Mouse (Mus musculus) testis, adult 2 months (tissue): ENCODE data around the gene Kif22. TPM values are rescaled to one million over a fixed set of nuclear protein-coding genes. Genes with fewer than 3 reads are reported as not detected.

Experiments used
- H3K27ac ChIP-seq: fragments of 200-500 bp; 2 replicates; pipeline ENCODE4 v1.5.1; 2012; ENCODE audit warnings: low read depth, low read length; ENCODE audit not compliant: control insufficient read depth, insufficient read depth
- H3K27me3 ChIP-seq: fragments of 200-500 bp; 2 replicates; pipeline ENCODE4 v1.6.1; 2012; ENCODE audit warnings: mild to moderate bottlenecking, low read length, moderate library complexity; ENCODE audit not compliant: control insufficient read depth, insufficient read depth
- H3K36me3 ChIP-seq: fragments of 200-500 bp; 2 replicates; pipeline ENCODE4 v1.6.1; 2012; ENCODE audit warnings: mild to moderate bottlenecking, low read length; ENCODE audit not compliant: control insufficient read depth, insufficient read depth
- H3K4me1 ChIP-seq: fragments of 200-500 bp; 2 replicates; pipeline ENCODE4 v1.6.1; 2012; ENCODE audit warnings: low read length; ENCODE audit not compliant: control insufficient read depth, insufficient read depth
- H3K4me3 ChIP-seq: fragments of 200-500 bp; 2 replicates; pipeline ENCODE4 v1.5.1; 2012; ENCODE audit warnings: low read depth, mild to moderate bottlenecking, low read length, moderate library complexity, mixed read lengths; ENCODE audit not compliant: control insufficient read depth
- CTCF ChIP-seq: fragments of 200-500 bp; IDR thresholded peaks from 2 replicates; pipeline ENCODE4 v1.5.1; 2012; ENCODE audit warnings: low read depth, mild to moderate bottlenecking, inconsistent platforms, low read length, moderate library complexity; ENCODE audit not compliant: control insufficient read depth, insufficient read depth, insufficient replicate concordance
- POLR2A ChIP-seq: fragments of 200-500 bp; IDR thresholded peaks from 2 replicates; pipeline ENCODE4 v1.6.1; 2012; ENCODE audit warnings: low read depth, mild to moderate bottlenecking, inconsistent platforms, low read length, moderate library complexity; ENCODE audit not compliant: control insufficient read depth
- polyA plus RNA-seq: library from polyadenylated mRNA; depleted of rRNA; stranded (reverse); fragments of >200 nt; gene quantifications from 2 replicates; pipeline ENCODE4 v1.2.3, GENCODE M21; 2012

Kif22 gene
- polyA plus RNA-seq, 1 experiment = 10.2 TPM

DNA sequence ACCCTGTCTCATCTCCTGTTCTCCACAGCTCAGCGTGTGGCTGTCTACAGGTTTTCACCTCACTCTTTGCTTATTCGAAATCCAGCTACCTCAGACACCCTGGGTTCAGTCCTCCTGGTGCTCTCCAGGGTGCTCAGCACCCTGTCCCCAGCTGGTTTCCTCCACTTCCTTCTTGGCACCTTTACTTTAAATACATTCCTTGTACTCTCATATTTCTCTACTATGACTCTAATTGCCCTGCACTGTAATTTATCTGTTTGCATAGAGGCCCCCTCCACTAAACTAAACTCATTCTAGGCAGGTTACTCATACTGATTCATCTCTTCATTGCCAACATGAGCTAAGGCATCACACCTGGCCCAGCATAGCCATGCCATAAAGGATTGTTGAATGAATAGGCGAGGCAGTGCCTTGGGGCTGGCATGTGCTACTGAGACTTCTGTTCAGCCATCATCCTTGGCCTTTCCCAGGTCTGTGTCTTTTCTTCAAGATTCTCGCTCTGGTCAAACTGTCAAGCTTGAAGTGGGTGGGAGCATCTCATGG, 28.7 kb upstream of the Kif22 start:
- Histone ChIP-seq H3K36me3 (no peaks in the 10 kb centered on the region), H3K4me3 (no peak overlapping the region), H3K27me3 (no peaks in the 10 kb centered on the region), H3K4me1 (no peaks in the 10 kb centered on the region), H3K27ac (no peak overlapping the region)
- TF ChIP-seq CTCF (no peak), POLR2A (no peak)

DNA sequence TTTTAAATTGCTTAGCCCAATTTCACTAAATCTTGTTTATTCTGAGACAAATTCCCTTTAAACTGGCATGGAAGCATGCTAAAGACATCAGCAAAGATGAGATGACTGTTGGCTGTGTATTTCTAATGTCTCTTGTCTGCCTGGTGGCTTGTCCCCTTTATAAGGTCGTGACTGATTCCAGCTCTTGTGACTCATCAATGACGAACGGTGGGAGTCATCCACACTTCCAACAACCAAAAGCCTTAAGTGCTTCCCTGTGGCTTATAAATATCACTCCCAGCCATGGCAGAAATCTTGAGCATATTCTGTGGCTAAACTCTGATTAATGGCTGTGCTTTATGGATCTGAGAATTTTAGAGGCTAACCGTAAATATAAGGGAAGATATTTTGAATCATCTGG, 24.0 kb upstream of the Kif22 start:
- Histone ChIP-seq H3K27ac (no peak overlapping the region), H3K4me3 (no peak overlapping the region)
- TF ChIP-seq CTCF = no peak
- TF ChIP-seq POLR2A = no peak

DNA sequence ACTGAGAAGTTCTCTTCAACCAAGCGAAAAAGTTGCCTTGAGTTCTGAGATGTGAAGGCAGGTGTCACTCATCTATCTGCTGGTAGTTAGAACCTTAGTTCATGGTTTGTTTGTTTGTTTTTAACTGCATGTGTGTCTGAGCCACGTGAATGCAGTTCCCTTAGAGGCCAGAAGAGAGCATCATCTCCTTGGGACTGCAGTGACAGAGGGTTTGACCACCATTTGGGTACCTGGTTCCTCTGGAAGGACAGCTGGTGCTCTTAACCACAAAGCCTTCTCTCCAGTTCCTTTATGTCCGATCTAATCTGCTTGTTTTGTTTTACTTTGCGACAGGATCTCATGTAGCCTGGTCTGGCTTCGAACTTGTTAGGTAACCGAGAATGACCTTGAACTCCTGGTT, 23.3 kb upstream of the Kif22 start:
- H3K4me3 ChIP-seq = no peak overlapping the region
- no peaks in the 10 kb centered on the region for H3K27me3 ChIP-seq
- TF ChIP-seq CTCF (no peak), POLR2A (no peak)
- no peak overlapping the region for H3K27ac ChIP-seq
- no peaks in the 10 kb centered on the region for H3K36me3 ChIP-seq
- no peaks in the 10 kb centered on the region for H3K4me1 ChIP-seq

More for the DNA sequence above, 24.0 kb upstream of the Kif22 start:
- H3K36me3 ChIP-seq = no peaks in the 10 kb centered on the region
- H3K4me1 ChIP-seq = no peaks in the 10 kb centered on the region
- H3K27me3 ChIP-seq = no peaks in the 10 kb centered on the region

DNA sequence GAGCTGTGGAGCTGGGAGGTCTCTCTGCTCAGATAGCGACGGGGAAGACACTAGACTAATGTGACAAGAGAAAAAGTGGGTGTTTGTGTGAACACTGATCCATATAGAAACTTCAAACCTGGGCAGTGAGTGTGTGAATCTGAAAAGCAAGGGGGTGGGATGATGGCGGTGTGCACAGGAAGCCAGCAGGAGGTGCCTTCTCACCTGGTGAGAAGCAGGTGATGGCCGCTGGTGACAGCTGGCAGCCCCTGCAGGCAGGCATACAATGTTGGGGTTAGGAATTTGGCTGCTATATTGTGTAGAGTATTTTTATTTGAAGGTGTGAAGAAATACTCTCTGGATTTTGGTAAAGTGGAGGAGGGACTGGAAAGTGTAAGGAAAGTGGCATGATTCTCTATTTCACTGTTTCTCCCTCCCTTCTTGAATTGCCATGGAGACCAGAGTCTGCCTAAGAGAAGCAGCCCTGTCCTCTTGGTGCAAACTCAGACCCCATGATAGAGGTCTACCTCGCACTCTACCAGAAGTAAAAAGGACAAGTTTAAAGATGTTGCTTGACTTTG, 12.8 kb upstream of the Kif22 start:
- no peak overlapping the region for H3K4me3 ChIP-seq
- TF ChIP-seq CTCF (no peak), POLR2A (no peak)
- no peaks in the 10 kb centered on the region for H3K36me3 ChIP-seq
- no peaks in the 10 kb centered on the region for H3K4me1 ChIP-seq
- H3K27me3 ChIP-seq = no peaks in the 10 kb centered on the region
- no peak overlapping the region for H3K27ac ChIP-seq

DNA sequence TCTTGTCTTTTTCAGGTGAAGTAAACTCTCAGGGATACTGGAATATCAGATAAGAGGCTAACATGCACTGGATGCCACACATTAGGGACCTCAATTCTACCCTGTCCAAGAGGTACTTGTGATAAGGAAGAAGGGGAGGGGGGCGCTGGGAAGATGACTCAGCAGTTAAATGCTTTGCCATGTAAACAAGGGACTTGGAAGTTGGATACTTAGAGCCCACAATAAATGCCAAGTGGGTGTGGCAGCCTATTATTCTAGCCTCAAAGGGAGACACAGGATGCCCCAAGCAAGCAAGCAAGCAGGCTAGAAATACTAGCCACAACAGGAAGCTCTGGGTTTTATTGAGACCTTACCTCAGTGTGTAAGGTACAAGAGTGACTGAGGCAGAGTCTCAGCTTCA, 11.0 kb downstream of the Kif22 start:
- H3K27me3 ChIP-seq = no peaks in the 10 kb centered on the region
- no peak overlapping the region for H3K27ac ChIP-seq

DNA sequence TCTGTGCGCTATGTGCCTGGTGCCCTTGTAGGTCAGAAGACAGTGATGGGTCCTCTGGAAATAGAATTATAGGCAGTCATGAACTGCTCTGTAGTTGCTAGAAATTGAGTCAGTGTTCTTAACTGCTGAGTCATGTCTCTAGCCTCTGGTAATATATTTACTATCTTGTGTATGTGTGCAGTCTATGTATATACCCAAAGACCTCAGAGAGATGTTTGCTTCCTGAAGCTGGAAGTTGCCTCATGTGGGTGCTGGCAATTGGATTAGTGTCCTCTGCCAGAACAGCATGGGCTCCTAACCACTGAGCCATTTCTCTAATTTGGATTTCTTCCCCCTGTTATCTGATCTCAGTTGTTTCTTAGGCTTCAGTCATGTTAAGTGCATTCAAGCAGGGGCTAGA, 12.1 kb downstream of the Kif22 start:
- no peak for TF ChIP-seq CTCF
- no peak for TF ChIP-seq POLR2A
- peaks cover 12% of the 10 kb centered on the region for H3K4me1 ChIP-seq
- H3K27me3 ChIP-seq = no peaks in the 10 kb centered on the region
- peaks cover 3% of the 10 kb centered on the region for H3K36me3 ChIP-seq
- H3K27ac ChIP-seq = no peak overlapping the region
- H3K4me3 ChIP-seq = no peak overlapping the region

More for the DNA sequence above, 11.0 kb downstream of the Kif22 start:
- Histone ChIP-seq H3K4me3 (no peak overlapping the region), H3K4me1 (peaks cover 8% of the 10 kb centered on the region), H3K36me3 (peaks cover 3% of the 10 kb centered on the region)
- TF ChIP-seq POLR2A (no peak), CTCF (no peak)

DNA sequence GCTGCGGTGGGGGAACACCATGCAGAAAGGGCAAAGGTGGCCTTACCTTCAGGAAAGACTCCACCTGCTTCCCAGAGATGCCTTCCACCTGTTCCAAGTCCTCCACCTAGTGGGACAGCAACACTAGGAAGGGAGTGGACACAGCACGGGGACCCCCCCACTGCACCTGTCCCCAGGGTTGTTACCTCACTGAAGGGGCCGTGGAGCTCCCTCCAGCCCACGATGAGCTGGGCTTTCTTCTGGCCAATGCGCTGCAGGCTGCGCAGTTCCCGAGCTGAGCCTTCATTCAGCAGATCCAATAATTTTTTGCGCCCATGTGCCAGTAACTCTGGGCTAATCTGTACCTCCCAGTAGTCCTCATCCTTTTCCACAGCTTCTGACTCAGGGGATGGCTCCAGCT, 14.4 kb downstream of the Kif22 start:
- Histone ChIP-seq H3K27me3 (no peaks in the 10 kb centered on the region), H3K4me3 (peak overlapping the region; percentile 83), H3K27ac (peak overlapping the region; percentile 98), H3K4me1 (peaks cover 17% of the 10 kb centered on the region), H3K36me3 (no peaks in the 10 kb centered on the region; the same call in 1 of the 2 replicates)
- TF ChIP-seq POLR2A = no peak

DNA sequence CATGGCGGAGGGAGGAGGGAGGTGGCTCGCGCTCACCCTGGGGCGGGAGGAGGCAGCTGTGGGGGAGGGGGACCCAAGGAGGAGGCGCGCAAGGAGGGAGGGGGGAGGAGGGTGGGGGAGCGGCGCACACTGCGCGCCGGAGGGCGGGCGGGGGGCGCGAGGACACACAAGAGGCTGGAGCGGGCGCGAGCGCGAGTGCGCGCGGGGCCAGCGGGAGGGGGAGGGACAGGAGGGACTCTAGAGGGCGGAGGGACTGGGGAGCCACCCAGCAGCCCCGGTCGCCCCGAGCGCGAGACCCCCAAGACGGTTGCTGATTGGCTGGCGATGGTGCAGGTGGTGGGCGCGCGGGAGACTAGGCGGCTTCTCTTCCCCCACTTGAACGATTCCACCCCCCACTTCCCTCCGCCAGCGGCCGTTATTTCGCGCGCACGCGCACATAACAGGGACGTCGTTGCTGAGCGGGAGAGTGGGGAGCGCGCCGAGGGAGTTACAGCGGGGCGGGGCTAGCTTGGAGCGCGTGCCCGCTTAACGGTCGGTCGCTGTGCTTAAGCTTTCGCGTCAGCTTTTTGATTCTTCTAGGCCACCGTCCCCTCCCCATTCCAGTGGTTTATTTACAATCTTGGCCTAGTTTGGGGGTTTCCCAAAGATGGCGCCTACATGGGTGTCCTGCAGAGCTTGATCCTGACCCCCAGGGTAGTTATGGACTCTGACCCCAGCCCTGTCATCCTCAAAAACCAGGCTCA, 15.1 kb downstream of the Kif22 start, which contains the start of gene Maz:
Gene Maz (minus strand): TSS at position 54 of the 743 bp plus-strand sequence.
- no peaks in the 10 kb centered on the region; the same call in 1 of the 2 replicates for H3K36me3 ChIP-seq

More for the DNA sequence above, 15.1 kb downstream of the Kif22 start, which contains the start of gene Maz:
- Histone ChIP-seq H3K4me3 (peak within 1 kb of the TSS; percentile 97), H3K27me3 (no peaks in the 10 kb centered on the region), H3K27ac (peak within 1 kb of the TSS; percentile 99), H3K4me1 (peaks cover 20% of the 10 kb centered on the region)
- no peak for TF ChIP-seq CTCF
- peak; percentile 52 for TF ChIP-seq POLR2A
